Mouse (Mus musculus) kidney, adult 9 months (tissue): ENCODE measurements around the gene Mbd6.

Experiments used
- DNase-seq: peaks from one replicate; pipeline ENCODE4 v3.0.0; 2022

Mbd6 gene

DNA sequence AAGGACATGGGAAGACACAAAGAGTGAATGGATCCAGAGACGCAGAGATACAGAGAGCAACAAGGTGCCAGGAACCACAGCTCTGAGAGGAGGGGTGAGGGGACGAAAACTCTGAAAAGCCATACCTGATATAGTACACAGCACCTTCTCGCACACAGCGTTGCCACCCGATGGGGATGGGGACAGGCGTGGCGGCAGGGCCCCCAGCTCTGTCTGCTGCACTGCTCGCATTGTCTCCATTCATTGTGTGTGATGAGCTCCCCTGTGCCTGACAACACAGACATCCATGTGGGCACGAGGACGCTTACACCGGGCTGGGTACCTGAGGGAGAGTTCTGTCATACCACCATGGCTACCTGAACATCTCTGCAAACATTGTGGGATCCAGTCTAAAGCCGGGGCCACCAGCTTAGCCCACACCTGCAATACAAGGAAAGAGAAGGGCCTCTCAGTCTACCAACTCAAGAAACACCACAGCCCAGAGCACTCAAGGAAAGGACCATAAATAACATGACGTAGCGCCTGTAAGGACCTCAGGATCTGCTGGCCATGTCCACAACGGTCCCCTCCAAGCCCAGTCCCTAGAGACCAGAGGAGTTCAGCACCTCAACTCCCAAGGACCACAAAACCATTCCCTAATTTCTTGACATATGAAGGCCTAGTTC, 1.4 kb downstream of the Mbd6 start:
- no peak for DNase-seq

DNA sequence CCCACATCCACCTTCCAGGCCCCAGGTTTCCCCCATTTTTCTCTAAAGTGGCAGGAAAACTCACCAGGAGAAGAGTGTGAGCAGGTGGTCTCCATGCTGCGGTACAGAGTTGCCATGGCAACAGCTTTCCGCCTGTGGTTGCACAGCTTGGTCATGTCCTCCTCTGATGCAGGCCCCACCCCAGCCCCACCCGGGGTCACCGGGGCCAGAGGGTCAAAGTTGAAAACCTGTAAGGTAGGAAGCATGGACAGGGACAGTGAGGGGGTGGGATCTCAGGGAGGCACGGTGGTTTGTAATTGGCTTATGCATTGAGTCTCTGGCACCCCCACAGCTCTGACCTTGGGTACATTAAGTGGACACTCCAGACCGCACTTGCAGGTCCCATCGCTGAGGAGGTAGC, 2.1 kb downstream of the Mbd6 start:
- peak; percentile 42 for DNase-seq

DNA sequence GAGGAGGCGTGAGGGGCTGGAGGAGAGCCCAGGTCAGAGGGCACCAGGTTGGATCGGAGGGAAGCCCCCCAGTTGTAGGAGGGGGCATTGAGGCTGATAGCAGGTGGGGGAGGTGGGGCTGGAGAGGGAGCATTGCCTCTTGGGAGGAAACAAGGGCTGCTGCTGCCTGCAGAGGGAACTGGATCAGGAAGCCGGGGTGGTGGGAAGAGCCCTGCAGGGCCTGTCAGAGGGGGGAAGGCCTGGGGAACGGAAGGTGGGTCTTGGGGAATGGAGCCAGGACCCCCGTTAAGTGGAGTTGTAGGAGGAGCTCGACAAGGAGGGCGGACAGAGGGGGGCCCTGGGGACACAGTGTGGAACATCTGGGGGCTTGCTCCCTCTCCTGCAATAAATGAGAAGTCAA, 2.6 kb downstream of the Mbd6 start:
- no peak for DNase-seq

DNA sequence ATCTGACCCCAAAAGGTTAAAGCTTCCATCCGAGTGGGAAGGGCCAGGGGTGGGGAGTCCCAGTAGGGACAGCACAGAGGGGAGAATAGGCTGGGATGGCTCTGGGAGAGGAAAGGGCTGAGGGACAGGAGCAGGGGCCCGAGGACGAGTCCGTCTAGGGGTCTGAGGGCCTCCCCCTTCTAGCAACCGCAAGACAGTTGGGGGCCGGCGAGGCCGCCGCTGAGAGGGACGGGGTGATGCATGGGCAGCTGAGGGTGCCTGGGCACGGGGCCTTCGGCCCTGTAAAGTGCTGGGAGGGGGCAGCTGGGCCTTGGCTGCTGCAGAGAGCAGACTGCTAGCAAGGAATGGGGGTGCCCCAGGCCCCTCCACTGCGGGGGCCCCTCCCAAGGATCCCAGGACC, 3.2 kb downstream of the Mbd6 start:
- no peak for DNase-seq

DNA sequence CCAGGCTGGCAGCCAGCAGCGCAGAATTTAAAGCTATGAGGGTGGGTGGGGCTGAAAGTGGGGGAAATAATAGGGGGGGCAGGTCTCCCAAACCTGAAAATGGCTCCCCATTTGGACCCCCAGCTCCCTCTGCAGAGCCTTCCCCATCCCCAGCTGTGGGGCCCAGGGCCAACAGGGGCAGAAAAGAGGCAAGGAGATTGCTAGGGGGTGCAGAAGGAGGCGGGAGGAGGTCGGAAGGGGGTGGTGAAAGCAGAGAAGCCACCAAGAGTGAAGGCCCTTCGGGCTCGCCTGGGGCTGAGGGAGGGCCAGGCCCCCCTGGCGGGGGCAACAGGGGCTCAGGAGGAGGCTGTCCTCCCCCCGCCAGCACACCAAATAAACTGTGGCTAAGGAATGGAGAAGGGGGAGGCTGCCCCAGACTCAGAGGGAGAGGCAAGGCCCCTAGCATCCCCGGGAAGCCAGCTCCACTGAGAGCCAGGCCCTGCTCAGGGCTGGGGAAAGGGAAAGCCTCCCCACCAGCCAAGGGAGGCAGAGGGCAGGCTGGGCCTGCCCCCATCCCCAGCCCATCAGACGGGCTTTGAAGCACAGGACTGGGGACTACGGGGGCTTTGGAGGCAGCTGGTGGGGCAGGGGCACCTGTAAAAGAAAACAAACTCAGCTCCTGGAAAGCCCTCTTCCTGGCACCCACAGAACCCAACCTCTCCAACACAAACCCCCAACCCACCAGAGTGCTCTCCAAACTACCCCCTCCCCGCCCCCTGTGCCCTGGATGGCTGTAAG, 3.9 kb downstream of the Mbd6 start:
- no peak for DNase-seq

DNA sequence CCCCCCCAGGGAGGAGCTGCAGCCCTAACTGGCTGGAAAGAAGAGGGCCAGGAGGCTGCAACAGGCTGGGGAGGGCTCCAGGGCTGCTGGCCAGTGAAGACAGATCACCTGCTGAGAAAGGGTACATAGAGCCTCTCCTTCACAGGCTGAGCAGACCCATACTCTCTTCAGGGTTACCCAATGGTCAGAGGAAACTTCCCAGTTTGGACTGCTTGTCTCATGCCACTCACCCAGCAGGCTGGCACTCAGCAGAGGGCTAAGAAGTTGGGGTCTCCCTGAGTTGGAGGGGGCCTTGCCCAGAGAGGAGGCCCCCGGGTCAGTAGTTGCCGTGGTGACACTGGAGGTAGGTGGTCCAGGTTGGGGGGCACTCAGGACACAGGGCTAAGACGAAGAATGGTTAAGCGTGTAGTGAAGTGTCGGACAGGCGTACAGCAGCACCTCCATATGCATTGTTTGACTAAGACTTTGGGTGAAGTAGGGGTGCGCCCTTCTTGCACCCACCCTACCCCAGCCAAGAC, 4.7 kb downstream of the Mbd6 start:
- DNase-seq = no peak

DNA sequence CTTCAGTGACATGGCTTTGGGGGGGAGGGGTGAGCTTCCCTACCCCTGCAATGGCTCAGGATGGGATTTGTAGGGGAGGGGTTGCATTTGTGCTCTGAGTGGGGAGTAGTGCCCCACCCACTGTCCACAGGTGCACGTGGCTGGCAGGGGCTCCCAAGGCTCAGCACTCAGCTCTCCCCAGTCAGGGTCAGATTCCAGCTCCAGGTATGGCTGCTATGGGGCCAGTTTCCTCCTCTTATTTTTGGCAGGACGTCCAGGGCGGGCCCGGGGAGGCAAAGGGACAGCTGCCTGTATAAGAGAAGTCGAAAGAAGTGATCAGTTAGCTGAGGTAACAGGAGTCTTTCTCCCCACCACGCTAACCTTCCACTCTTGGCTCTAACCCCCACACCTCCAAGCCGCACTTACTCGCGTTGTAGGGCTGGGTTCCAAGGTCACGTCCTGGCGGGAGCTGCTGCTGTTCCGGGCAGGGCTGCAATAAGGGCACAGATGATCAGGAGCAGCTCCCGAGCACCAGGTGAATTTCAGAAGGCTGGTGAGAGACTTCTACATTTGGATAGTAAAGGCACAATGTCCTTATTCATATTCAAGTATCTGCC, 6.1 kb downstream of the Mbd6 start:
- no peak for DNase-seq

DNA sequence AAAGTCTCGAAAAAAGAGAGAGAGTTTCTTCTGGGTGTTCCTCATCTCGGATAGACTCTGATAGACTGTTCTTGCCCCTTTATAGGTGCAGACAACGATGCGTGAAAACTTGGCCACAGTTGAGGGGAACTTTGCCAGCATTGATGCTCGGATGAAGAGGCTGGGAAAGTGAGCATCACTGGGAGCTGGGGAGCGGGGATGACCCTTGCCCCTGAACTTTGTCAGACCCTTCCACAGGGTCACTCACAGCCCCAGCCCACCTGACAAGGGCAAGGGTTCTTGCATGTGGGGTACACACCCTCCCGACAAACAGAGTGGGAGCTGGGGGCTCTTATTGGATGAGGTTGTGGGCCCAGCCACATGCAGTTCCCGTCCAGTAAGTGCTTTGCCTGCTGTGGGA, 7.5 kb downstream of the Mbd6 start:
- peak; percentile 42 for DNase-seq

DNA sequence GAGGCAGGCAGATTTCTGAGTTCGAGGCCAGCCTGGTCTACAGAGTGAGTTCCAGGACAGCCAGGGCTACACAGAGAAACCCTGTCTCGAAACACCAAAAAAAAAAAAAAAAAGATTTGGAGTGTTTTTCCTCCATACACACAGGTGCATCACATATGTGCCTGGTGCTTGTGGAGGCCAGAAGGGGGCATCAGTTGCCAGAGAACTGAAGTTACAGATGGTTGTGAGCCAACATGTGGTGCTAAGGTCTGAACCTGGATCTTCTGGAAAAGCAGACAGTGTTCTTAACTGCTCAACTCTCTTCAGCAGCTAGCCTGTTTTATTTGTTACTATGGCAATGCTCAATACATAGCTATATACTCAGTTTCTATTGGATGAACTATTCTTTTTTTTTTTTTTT, 9.1 kb downstream of the Mbd6 start:
- no peak for DNase-seq

DNA sequence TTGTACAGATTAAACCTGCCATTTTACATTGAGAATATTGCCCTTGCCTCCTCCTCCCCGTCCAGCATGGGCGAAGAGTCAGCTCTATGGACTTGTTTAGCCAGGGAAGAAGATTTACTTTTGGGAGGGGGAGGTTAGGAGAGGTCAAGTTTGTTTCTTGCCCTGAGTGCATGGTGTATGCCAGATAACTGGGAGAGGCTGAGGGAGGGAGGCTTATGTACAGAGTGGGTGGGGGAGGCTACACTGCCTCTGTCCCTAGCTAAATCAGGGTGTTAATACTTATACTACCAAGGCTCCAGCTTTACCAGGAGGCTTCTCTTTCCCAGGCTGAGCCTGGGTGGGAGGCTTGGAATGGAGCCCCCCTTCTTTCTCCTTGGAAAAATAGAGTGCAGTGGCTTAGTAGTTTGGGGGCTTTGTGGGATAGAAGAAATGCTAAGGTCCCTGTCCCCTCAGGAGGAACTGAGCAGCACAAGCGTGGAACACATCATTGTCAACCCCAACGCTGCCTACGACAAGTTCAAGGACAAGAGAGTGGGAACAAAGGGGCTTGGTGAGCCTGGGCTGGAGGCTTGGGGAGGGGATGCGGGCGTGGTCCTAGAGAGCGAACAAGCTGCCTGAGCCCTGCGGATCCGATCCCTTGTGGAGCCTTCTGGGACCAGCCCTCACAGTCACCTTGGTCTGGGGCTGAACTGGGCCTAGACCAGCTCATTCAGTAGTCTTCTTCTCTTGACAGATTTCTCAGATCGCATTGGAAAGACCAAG, 14.4 kb downstream of the Mbd6 start:
- no peak for DNase-seq

DNA sequence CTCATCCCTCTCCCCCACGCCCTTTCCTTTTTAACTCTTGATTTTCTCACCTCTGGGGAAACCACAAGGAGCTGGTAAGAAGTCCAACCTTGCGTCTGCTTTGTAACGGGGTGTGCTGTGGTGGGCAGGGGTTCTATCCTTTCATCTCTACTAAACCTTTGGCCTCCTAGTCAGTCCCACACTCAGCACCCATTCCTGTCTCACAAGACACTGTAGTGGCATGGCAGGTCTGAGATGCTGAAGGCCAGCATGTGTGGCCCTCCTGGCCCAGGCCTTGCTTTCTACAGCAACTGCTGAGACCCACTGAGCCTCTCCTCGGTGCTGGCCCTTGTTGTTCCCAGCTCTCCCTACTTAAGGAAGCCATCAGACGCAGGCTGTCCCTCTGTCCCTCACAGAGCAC, 16.4 kb downstream of the Mbd6 start:
- DNase-seq = no peak

DNA sequence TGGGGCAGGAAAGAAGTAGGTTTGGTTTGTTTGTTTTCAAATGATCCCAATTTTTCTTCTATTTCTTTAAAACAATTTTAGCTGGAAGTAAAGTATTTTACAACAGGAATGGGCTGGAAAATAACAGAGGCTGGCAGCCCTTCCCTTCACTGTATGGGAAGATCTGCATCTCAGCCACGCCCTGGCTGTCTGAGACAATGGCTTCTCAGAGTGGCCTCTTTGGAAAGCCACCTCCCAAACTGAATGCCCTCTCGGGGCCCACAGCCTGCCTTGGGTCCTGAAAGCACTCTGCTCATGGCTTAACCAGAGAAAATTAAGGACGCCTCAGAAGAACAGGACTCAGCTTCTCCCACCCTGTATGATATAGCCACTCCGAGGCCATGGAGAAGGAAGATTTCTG, 18.9 kb downstream of the Mbd6 start:
- no peak for DNase-seq

DNA sequence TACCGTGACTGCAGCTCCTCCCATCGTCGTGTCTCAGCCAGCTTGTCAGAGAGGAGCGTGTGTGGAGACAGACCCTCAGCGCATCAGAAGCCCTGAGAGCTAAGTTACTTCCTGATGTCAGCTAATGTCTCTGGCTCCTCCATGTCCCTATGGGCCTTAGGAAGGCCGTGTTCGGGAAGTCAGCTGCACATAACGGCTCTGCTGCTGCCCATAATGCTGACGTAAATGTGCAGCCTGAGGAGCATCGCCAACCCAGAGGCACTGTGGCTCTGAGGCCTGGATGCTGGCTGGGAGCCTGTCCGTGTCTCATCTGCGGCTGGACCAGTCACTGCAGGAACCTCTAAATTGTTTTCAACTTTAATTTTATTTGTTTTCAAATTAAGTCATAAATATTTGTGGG, 19.8 kb downstream of the Mbd6 start:
- DNase-seq = no peak

DNA sequence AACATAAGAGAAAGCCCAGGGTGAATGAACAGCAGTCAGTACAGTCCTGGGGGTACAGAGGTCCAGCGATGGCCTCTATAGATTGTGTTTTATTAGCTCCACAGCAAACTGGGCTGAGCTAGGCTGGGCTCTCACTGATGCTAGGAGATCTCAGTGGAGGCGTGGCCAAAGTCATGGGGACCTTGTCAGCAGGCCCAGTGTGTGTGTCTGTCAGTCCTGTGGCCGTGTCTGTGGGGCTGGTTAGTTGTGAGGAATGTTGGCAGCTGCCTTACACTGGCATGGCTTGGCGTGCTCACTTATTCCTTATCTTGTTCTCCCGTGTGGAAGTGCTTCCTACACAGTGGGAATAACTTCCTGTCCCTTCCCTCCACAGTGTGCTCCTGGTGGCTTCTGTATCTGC, 20.4 kb downstream of the Mbd6 start:
- no peak for DNase-seq

DNA sequence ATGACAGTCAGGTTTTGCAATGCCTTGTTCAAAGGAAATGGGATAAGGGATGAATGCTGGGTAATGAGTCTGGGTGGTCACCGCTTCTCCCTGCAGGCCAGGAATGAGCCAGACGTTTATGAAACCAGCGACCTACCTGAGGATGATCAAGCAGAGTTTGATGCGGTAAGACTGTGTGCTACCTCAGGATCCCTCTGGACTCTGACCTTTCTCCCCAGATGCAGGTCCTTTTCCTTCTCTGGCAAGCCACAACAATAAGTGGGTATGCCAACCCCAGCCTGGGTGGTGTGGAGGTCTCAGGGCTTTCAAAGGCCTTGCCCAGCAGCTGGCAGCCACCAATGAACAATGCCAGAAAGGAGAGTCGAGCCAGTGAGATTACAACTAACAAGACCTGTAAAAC, 21.5 kb downstream of the Mbd6 start:
- DNase-seq = peak; percentile 49

DNA sequence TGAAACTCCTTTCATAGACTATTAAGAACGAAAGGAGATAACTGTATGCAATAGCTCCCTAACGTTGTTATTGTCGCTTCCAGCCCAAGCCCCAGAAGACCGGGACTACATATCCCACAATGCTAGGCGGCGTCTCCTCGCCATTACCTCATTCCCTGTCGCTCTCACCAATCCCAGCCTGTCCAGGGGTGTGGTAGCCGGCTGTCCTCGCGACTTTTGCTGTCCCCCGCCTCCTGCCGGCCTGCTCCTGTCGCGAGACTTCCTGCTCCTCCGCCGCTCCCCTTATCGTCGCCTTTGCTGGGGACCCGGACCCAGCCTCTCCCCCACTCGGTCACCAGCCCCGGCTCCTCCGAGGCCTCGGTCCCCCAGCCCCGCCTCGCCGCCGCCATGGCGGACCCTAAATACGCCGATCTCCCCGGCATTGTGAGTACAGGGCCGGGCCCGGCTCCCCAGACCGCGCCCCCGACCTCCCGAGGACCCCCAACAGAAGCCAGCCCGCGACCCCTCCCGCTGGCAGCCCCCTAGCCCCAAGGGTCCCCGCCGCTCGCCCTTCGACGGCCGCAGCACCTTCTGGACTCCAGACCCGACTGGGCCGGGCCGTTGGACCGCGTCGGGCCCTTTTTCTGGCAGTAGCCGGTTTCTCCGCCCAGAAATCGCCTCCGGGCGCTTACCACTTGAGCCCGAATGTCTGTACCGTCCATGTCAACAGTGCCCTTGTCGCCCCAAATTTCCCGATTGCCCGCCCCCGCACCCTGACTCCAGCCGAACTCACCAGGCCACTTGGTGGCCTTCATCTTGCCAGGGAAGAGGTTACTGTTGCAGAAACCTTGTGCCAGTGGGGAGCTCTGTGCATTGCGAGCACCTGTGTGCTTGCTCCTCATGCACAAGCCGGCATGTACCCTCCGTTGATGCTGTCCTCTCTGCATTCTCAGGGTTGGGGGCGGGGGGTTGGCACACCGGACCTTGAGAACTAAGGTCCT, 22.4 kb downstream of the Mbd6 start, which contains the start of gene Dctn2:
Dctn2 (plus strand) TSS at position 257 of the 980 bp plus-strand sequence.
- peak; percentile 97 for DNase-seq

DNA sequence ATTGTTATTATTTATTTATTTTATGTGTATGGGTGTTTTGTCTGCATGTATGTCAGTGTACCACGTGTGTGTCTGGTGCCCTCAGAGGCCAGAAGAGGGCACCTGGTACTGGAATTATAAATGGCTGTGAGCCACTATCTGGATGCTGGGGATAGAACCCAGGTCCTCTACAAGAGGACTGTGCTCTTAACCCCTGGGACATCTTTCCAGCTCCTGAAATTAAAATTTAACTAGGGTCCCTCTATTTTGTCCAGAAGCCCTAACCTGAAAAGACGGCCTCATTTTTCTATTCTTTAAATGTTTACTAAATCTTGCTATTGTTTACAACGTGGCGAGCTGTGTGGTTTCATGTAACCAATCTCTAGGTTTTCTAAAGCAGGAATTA, 23.1 kb downstream of the Mbd6 start:
- peak; percentile 53 for DNase-seq

DNA sequence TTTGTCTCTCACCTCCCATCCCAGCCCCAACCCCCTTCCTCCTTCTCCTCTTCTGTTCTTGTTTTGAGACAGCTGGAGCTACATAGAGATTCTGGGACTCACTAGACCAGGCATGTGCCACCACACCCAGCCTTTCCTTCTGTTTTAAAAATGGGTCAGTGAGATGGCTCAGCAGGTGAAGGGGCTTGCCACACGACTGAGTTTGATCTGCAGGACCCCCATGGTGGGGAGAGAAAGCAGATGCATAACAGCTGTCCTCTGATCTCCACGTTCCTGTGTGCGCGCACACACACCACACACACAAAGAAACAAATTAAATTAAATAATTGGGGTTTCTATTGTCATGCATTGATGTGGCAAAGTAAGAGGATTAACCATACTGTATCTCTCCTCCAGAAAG, 23.8 kb downstream of the Mbd6 start:
- DNase-seq = no peak

DNA sequence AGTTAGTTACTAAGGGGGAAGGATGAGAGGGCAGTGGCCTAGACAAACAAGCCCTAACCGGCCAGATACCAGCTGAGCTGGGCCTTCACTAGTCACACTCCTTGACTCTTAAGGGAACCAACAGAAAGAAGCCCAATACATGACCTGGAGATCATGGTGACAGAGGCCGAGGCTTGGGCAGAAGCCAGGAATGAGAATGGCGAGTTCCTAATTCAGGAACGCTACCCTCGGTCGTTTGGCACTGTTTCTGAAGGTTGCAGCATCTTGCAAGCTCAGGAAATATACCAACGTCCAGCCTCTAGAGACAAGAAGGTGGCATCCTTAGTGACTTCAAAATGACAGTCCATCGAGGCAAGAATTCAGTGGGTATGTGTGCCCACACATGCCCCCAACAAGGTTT, 24.5 kb downstream of the Mbd6 start:
- no peak for DNase-seq

DNA sequence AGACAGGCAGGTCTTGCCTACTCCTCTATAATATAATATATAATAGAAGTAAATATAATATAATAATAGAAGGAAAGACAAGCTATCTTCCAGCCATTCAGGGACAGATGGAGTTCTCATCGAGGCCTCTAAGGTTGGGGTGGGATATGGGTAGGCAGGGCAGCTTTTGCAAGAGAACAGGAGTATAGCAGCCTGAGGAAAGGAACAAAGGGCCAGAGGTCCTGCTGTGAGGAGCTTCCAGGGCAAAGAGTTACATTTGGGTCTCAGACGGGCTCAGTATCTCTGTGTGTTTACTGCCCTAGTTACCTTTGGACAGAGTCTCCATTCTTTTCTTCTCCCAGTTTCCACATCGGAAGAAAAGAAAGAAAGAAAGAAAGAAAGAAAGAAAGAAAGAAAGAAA, 25.2 kb downstream of the Mbd6 start:
- DNase-seq = no peak

DNA sequence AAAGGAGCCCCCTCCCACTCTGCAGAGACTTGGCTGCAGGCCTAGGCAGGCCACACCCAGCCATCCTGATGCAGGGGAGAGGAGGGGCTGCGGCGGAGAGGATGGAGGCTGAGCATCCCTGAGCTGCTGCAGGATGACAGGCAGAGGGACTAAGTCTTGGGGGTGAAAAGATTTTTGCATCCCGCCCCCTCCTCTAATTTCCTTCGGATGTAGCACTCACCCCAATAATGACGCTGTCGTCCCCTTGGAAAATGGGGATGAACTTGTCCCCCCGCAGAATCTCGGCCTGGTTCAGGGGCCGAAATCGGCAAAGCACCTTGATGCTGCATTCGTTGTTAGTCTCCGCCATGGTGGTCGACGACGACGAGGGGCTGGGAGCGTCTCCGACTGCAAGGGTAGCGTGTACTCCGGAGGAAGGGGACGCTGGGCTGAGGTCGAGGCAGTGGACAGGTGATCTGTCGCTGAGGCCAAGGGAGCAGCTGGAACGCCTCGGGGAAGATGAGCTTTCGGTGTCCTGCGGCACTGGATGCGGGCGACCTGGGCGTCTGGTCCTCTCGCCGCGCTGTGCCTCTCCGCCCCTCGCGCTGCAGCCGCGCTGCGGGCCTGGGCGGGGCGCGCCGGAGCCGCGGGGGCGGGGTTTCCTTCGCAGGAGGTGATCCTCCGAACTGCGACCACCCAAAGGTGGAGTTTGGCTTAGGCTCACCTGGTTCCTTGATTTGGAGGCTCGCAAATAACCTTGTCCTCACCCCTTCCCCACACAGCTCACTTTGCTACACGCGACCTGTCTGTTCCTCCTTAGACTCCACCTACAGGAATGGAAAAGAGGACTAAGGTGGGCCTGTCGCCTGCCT, 26.0 kb downstream of the Mbd6 start, which contains the start of gene Kif5a:
Kif5a (minus strand) TSS at position 801 of the 851 bp plus-strand sequence.
- no peak for DNase-seq
